Mouse (Mus musculus) ES-Bruce4 (cell line): Measurements from ENCODE around the gene Rere.

Experiments
- CTCF ChIP-seq: IDR thresholded peaks from one replicate; pipeline ENCODE4 v1.8.1; 2011; ENCODE audit warnings: low read depth, low read length
- EP300 ChIP-seq: IDR thresholded peaks from 2 replicates; pipeline ENCODE4 v1.6.1; 2011; ENCODE audit warnings: low read depth, low read length; ENCODE audit not compliant: insufficient read depth
- POLR2A ChIP-seq: IDR thresholded peaks from one replicate; pipeline ENCODE4 v1.8.1; 2011; ENCODE audit warnings: low read length; ENCODE audit not compliant: insufficient read depth

GRCm38 (mm10) chr4:150426098-150426879 lies 144.8 kb downstream of the Rere start:
- TF ChIP-seq CTCF (no peak), POLR2A (no peak), EP300 (no peak)
